Mouse (Mus musculus) hindbrain, embryonic 11.5 days (tissue): Measurements from ENCODE around the gene Olfr1023. TPM values are rescaled to one million over a fixed set of nuclear protein-coding genes. Genes with fewer than 3 reads are reported as not detected.

Source experiments
- ATAC-seq: fragments of 200-750 bp; cut with Nextera tagmentation; 2 replicates; pipeline ENCODE4 v1.8.0; 2017; ENCODE audit warnings: mild to moderate bottlenecking, moderate TSS enrichment, moderate library complexity; ENCODE audit not compliant: low FRiP score
- DNase-seq: peaks from one replicate; pipeline ENCODE4 v3.0.0-alpha.2; 2015; ENCODE audit warnings: low spot score
- H3K27ac ChIP-seq: fragments of 300-500 bp; sonication (generic); 2 replicates; pipeline ENCODE4 v1.5.1; 2014; ENCODE audit warnings: mild to moderate bottlenecking, low read depth, low read length
- H3K27me3 ChIP-seq: fragments of 300-500 bp; sonication (generic); 2 replicates; pipeline ENCODE4 v1.6.1; 2014; ENCODE audit warnings: mild to moderate bottlenecking, low read length, moderate library complexity, mixed read lengths; ENCODE audit not compliant: control insufficient read depth, insufficient read depth
- H3K36me3 ChIP-seq: fragments of 300-500 bp; sonication (generic); 2 replicates; pipeline ENCODE4 v1.6.1; 2014; ENCODE audit warnings: mild to moderate bottlenecking, low read length, moderate library complexity, mixed read lengths; ENCODE audit not compliant: control insufficient read depth, insufficient read depth
- H3K4me1 ChIP-seq: fragments of 300-500 bp; sonication (generic); replicated peaks from 2 replicates; pipeline ENCODE4 v1.6.1; 2014; ENCODE audit warnings: low read length, mixed read lengths; ENCODE audit not compliant: control insufficient read depth, insufficient read depth
- H3K4me2 ChIP-seq: fragments of 300-500 bp; sonication (generic); replicated peaks from 2 replicates; pipeline ENCODE4 v1.6.1; 2014; ENCODE audit warnings: mild to moderate bottlenecking, low read depth, low read length
- H3K4me3 ChIP-seq: fragments of 300-500 bp; sonication (generic); 2 replicates; pipeline ENCODE4 v1.5.1; 2014; ENCODE audit warnings: low read depth, low read length
- H3K9ac ChIP-seq: fragments of 300-500 bp; sonication (generic); 2 replicates; pipeline ENCODE4 v1.6.1; 2014; ENCODE audit warnings: low read depth, low read length
- H3K9me3 ChIP-seq: fragments of 300-500 bp; sonication (generic); 2 replicates; pipeline ENCODE4 v1.6.1; 2016; ENCODE audit warnings: low read length; ENCODE audit not compliant: control insufficient read depth
- WGBS: fragments of 180-500 bp; shearing (Covaris S2); extraction: QIAGEN DNeasy Blood & Tissue Kit; methylation state at CpG from one replicate; pipeline ENCODE4 v1.1.7; 2014; 5-methylcytosine and 5-hydroxymethylcytosine counted together
- polyA plus RNA-seq: library from polyadenylated mRNA; unstranded; fragments of >200 nt; fragmentation: Nextera tagmentation; extraction: Ambion mirVana; gene quantifications from 2 replicates; pipeline ENCODE4 v1.2.1, GENCODE M21; 2014

The Olfr1023 gene
- polyA plus RNA-seq: not detected in 2 replicates

- Histone ChIP-seq H3K27ac (no peak within 1 kb of the TSS), H3K9me3 (no peaks in the 10 kb centered on the region), H3K4me3 (no peak within 1 kb of the TSS), H3K4me2 (no peak within 1 kb of the TSS), H3K27me3 (no peaks in the 10 kb centered on the region), H3K9ac (no peak within 1 kb of the TSS), H3K36me3 (no peaks in the 10 kb centered on the region), H3K4me1 (no peaks in the 10 kb centered on the region)
- WGBS: 83% methylated on average over 2 of the region's 2 CpGs
- no peak for ATAC-seq
- no peak for DNase-seq
Measured at GRCm38 (mm10) chr2:85885340-85885739, at the start of gene Olfr1023. Gene Olfr1023, plus strand, starts transcription at chr2:85885640.

- Histone ChIP-seq H3K9ac (no peak within 1 kb of the TSS), H3K9me3 (no peaks in the 10 kb centered on the region), H3K4me3 (no peak within 1 kb of the TSS), H3K36me3 (no peaks in the 10 kb centered on the region), H3K27me3 (no peaks in the 10 kb centered on the region), H3K4me2 (no peak within 1 kb of the TSS), H3K4me1 (no peaks in the 10 kb centered on the region), H3K27ac (no peak within 1 kb of the TSS)
- ATAC-seq (no peak), DNase-seq (no peak)
Measured at GRCm38 (mm10) chr2:85845383-85845782, 40.1 kb upstream of the Olfr1023 start, which contains the start of gene Olfr1019. Gene Olfr1019, minus strand, starts transcription at chr2:85845483.

- DNase-seq (no peak), ATAC-seq (no peak)
- Histone ChIP-seq H3K36me3 (no peaks in the 10 kb centered on the region), H3K27me3 (no peaks in the 10 kb centered on the region), H3K4me3 (no peak within 1 kb of the TSS), H3K4me2 (no peak within 1 kb of the TSS), H3K4me1 (no peaks in the 10 kb centered on the region), H3K27ac (no peak within 1 kb of the TSS), H3K9ac (no peak within 1 kb of the TSS), H3K9me3 (no peaks in the 10 kb centered on the region)
- 85% methylated on average over 1 of the region's 1 CpGs for WGBS
Measured at GRCm38 (mm10) chr2:85846730-85847129, 38.7 kb upstream of the Olfr1023 start, which contains the start of gene Olfr1020. Gene Olfr1020, plus strand, starts transcription at chr2:85847030.

- H3K27ac ChIP-seq: no peak within 1 kb of the TSS
- H3K9ac ChIP-seq: no peak within 1 kb of the TSS
- H3K36me3 ChIP-seq: no peaks in the 10 kb centered on the region
- H3K9me3 ChIP-seq: no peaks in the 10 kb centered on the region
- no peak for DNase-seq
- H3K4me1 ChIP-seq: no peaks in the 10 kb centered on the region
- no peak for ATAC-seq
- no peaks in the 10 kb centered on the region for H3K27me3 ChIP-seq
- no peak within 1 kb of the TSS for H3K4me2 ChIP-seq
- 48% methylated on average over 2 of the region's 2 CpGs for WGBS
- H3K4me3 ChIP-seq: no peak within 1 kb of the TSS
Measured at GRCm38 (mm10) chr2:85868294-85868693, 17.1 kb upstream of the Olfr1023 start, which contains the start of gene Olfr1022. Gene Olfr1022, plus strand, starts transcription at chr2:85868594.

GRCm38 (mm10) chr2:85904952-85905351 is 19.5 kb downstream of the Olfr1023 start, which contains the start of gene Olfr1024:
Gene Olfr1024, minus strand, starts transcription at chr2:85905052.
- Histone ChIP-seq H3K9ac (no peak within 1 kb of the TSS), H3K27ac (no peak within 1 kb of the TSS), H3K27me3 (no peaks in the 10 kb centered on the region), H3K4me1 (no peaks in the 10 kb centered on the region), H3K4me3 (no peak within 1 kb of the TSS), H3K9me3 (no peaks in the 10 kb centered on the region), H3K36me3 (no peaks in the 10 kb centered on the region), H3K4me2 (no peak within 1 kb of the TSS)
- WGBS: 90% methylated on average over 3 of the region's 3 CpGs
- ATAC-seq (no peak), DNase-seq (no peak)

- Histone ChIP-seq H3K4me3 (no peak overlapping the region), H3K9ac (no peak overlapping the region), H3K4me1 (no peaks in the 10 kb centered on the region), H3K9me3 (no peaks in the 10 kb centered on the region), H3K36me3 (no peaks in the 10 kb centered on the region), H3K27me3 (no peaks in the 10 kb centered on the region), H3K27ac (no peak overlapping the region), H3K4me2 (no peak overlapping the region)
- no peak for DNase-seq
- ATAC-seq: no peak
Measured at GRCm38 (mm10) chr2:85913197-85913596, 27.8 kb downstream of the Olfr1023 start.

- Histone ChIP-seq H3K4me3 (no peak within 1 kb of the TSS), H3K27me3 (no peaks in the 10 kb centered on the region), H3K9me3 (no peaks in the 10 kb centered on the region), H3K9ac (no peak within 1 kb of the TSS), H3K4me2 (no peak within 1 kb of the TSS), H3K27ac (no peak within 1 kb of the TSS), H3K36me3 (no peaks in the 10 kb centered on the region), H3K4me1 (no peaks in the 10 kb centered on the region)
- ATAC-seq (no peak), DNase-seq (no peak)
- 61% methylated on average over 1 of the region's 1 CpGs for WGBS
Measured at GRCm38 (mm10) chr2:85914893-85915292, 29.5 kb downstream of the Olfr1023 start, which contains the start of gene Olfr1025-ps1. Gene Olfr1025-ps1, plus strand, starts transcription at chr2:85915193.

GRCm38 (mm10) chr2:85921258-85921657 is 35.8 kb downstream of the Olfr1023 start, which contains the start of gene Olfr1026:
Gene Olfr1026, plus strand, starts transcription at chr2:85921558.
- DNase-seq (no peak), ATAC-seq (no peak)
- Histone ChIP-seq H3K9me3 (no peaks in the 10 kb centered on the region), H3K27me3 (no peaks in the 10 kb centered on the region), H3K4me3 (no peak within 1 kb of the TSS), H3K4me2 (no peak within 1 kb of the TSS), H3K36me3 (no peaks in the 10 kb centered on the region), H3K9ac (no peak within 1 kb of the TSS), H3K4me1 (no peaks in the 10 kb centered on the region), H3K27ac (no peak within 1 kb of the TSS)
- WGBS: 94% methylated on average over 3 of the region's 3 CpGs
